Mouse (Mus musculus) bone marrow, adult 2 months (tissue): Measurements from ENCODE around the gene Tor4a.

ENCODE experiments used
- CTCF ChIP-seq: fragments of 200-500 bp; IDR thresholded peaks from 2 replicates; pipeline ENCODE4 v1.5.1; 2011; ENCODE audit warnings: low read length, control low read depth; ENCODE audit not compliant: control insufficient read depth, insufficient read depth
- POLR2A ChIP-seq: fragments of 200-500 bp; IDR thresholded peaks from 2 replicates; pipeline ENCODE4 v1.6.1; 2011; ENCODE audit warnings: low read depth, mild to moderate bottlenecking, control low read depth, low read length, borderline replicate concordance; ENCODE audit not compliant: control insufficient read depth

GRCm38 (mm10) chr2:25169778-25170177 is 26.9 kb downstream of the Tor4a start:
- TF ChIP-seq POLR2A: no peak
- TF ChIP-seq CTCF: no peak
